Mouse (Mus musculus): ENCODE measurements around the gene Tatdn2.
A peak's percentile ranks its signal among the peaks of the same experiment; 100 is the strongest.

Tatdn2 gene

DNA sequence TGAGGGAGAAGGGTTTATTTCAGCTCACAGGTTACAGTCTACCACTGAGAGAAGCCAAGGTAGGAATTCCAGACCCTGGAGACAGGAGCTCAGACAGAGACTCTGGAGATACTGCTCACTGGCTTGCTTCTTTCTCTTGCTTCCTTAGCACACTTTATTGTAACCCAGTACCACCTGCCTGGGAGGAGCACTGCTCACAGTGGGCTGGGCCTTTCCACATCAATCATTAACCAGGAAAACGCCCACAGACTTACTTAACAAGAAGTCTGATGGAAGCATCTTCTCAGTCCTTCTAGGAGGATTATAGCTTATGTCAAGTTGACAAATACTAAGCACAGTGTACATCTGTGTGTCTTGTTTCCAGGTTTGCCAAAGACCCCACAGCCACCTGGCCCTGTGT, 17.9 kb downstream of the Tatdn2 start:
- no peak for DNase-seq

DNA sequence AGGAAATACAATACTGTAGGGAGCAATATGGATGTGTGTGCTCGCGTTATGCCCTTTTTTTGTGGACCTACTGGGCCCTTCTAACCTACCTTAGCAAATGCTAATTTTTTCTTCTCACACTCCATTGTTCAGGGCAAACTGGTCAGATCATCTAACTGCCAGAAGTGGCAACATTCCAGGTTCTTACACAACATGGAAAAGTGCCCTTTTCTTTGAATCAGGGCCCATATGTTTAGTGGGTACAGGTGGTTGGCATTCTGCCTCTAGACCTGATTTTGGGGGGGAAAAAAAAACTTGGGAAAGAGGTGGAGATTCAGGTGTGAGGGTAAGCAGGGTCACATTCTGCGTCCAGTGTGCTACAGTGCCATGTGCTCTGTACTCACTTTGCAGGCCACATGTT, 20.7 kb downstream of the Tatdn2 start:
- DNase-seq, result peak; percentile 24 to 54

DNA sequence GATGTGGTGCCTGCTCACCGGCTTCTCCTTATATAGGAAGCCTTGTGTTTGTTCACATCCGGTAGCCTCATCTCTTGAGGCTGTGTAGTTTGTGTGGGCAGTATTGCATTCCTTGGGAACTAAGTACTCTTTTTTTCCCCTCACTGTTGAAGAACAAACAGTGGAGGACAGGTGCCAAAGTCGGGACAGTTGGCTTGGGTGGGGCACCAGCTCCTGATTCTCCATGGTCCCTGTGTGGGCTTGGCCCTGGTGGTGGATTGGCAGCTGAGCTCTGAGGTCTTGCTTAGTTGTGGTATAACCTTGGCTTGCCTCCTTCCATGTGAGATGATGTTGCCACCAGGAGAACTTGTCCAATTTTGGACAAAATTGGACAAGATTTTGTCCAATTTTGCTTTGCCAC, 23.0 kb downstream of the Tatdn2 start, which contains the start of gene Ghrl:
Ghrl (minus strand) TSS at position 3 of the 400 bp plus-strand sequence.
- no peak for DNase-seq

DNA sequence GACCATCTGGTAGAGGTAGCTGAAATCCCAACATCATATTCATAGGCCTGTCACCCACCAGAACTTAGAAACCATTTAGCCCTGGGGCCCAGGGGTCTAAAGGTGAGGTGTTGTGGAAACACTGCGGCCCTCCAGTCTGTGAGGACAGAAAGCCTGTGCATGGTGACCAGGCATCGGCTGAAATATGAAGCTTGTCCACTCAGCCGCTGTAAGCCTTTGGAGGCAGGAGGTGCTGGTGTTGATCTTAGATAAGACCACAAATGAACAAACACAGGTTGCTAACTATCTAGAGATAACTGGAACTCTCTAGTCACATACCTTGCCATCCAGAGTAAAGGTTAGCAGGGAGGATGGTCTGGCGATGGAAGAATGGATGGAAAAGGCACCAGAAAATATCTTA, 24.2 kb downstream of the Tatdn2 start:
- DNase-seq, result no peak

DNA sequence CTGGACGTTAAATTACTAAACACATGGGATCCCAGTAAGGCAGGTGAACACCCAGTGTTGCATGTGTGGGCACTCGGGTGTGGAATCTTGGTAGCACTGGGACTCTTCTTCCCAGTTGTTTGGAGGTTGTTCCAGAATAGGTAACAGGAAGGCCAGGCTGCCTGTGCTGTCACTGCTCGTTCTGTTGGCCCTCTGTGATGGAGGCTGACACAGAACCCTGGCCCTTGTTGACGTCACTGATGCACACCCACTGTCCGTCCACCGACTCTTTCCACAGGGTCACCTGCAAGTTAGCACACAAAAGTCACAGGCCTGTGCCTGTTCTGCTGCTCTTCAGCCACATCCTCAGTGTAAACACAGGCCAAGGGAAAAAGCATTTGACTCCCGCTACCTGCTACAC, 31.3 kb downstream of the Tatdn2 start:
- no peak for DNase-seq

DNA sequence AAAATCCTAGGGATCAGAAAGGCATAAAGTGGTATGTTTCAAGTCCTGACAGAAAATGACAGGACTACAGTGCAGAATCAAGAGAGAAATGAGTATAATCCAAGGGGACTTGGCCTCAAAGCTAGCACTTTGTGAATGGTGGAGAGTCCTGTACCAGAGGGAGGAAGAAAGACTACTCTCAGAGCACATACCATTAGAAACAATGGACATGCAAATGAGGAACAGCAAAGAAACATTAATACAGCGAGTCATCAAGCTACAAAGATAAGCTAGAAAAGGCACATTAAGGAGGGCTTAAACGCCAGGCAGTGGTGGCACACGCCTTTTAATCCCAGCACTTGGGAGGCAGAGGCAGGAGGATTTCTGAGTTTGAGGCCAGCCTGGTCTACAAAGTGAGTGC, 34.4 kb downstream of the Tatdn2 start:
- DNase-seq, result no peak

DNA sequence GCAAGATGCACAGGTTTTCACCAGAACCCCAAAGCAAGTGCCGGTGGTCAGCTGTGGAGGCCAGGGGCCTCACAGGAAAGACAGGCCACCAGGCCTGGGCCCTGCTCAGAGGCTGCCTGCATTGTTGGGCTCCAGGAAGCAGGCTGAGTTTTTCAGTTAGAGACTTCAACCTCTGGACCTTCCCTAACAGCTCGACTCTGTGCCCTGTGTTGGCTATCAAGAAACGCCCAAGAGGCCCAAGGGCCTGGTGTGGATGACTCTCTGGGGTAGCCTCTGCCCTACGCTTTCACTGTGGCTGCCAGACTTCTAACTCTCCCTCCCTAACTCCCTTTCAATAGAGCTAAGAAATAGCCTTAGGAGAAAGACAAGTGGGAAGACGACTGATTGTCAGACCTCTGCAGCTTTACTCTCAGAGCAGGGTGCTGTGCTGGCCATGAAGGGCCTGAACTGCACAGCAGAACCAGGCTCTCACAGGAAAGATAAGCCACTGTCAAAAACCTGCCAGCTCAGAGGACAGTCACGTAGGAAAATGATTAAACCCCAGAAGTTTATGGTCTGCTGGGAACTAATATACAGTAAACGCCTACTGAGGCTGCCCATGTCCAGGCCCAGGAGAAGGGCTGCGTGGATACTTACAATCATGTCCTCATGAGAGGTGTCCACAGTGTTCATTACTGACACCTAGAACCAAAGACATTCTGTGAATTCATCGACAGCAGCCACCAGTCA, 40.6 kb downstream of the Tatdn2 start:
- DNase-seq, result no peak

DNA sequence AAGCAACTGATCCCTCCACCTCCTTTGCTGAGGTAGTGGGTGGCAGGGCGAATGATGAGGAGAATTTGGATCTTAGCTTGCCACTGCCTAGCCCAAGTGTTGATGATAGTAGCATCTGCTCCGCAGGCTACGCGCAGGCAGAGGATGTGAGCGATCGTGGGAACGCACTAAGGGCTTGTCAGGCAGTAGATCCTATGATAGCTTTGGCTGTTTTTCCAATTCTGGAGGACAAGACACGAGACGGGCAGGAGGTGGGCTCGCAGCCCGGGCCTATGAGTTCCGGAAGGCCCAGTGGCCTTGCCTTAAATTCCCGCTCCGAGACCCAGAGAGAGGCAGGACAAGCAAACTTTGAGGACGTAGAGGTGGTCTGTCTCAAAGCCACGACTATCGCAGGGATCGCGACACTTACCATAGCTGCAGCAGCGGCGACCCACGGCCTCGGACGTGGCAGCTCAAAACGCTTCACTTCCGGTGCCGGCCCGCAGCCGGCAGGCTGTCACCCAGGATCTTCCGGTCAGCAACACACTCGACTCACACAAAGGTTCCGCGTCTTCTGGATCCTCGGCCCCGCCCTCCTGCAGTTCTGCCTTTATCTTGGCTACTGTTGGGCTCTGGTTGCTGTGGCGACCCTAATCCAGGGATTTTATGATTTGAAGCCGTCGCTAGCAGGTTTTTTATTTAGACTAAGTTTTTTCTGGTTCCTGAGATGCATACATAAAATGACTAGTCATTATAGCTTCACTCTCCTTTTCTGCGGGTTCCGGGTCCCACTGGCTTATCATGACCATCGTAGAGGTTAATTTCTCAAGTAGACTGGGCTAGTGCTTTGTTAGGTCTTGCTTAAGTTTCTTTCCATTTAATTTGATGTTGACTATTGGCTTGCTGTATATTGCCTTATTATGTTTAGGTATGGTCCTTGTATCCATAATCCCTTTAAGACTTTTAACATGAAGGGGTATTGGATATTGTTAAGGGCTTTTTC, 43.7 kb downstream of the Tatdn2 start, which contains the start of gene Sec13:
Sec13 (minus strand) TSS at position 508 of the 982 bp plus-strand sequence.
- DNase-seq, result peak; percentile 85 to 89

DNA sequence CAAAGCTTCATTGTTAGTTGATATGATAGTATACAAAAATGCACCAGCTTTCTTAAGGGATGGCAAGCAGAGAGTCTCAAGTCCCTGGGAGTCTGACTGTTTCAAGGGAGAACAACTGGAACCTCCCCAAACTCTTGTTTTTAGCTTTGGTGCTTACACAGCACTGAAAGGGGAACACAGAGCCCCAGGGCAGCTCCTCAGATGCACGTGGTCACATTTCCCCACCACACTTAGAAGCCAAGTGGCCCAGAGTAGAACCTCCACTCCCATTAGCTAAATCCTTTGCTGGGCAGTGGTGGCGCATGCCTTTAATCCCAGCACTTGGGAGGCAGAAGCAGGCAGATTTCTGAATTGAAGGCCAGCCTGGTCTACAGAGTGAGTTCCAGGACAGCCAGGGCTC, 44.6 kb downstream of the Tatdn2 start:
- DNase-seq, result no peak

DNA sequence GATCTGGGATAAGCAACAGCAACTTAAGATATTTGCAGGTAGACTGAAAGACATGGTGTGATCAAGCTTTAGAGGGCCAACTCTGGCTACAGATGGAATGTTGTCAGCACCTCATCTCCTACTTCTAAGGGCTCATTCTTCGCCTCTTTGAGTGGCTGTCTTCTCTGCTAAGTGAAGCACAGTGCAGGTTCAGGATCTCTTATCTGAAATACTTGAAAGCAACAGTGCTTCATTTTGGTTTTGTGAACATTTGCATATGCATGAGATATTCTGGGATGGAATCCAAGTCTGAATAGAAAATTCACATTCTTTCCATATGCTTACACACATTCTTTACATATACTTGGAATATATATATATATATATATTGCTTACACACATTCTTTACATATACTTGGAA, 45.5 kb downstream of the Tatdn2 start:
- DNase-seq, result no peak

DNA sequence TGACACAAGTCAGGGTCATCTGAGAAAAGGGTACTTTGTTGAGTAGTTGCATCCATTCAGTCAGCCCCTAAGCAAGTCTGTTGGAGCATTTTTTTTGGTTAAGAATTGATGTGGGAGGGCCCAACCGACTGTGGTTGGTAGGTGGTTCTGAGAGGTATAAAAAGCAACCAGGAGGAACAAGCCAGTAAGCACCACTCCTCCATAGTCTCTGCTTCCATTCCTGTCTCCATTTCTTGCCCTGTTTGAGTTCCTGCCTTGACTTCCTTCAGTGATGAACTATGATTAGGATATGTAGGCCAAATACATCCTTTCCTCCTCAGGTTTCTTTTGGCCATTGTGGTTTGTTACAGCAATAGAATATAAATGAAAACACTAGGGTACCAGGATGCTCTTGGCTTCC, 46.3 kb downstream of the Tatdn2 start:
- no peak for DNase-seq

DNA sequence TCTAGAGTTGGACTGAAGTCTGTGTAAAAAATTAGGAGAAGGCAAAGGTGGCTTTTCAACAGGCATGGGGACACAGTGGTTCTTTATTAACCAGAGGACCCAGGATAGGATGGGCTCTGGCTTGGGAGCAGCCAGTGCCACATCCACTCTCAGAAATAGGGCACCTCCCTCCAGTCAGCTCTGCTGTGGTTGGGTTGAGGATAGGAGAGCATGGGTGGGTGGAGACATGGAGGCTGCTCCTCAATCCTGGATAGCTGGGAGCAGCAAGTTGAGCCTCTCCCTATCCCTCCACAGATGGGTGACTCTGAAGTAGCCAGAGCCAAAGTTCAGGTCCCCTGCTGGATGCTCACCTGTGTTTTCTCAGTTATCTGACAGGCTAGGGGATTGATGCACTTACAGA, 48.3 kb downstream of the Tatdn2 start:
- DNase-seq, result no peak

DNA sequence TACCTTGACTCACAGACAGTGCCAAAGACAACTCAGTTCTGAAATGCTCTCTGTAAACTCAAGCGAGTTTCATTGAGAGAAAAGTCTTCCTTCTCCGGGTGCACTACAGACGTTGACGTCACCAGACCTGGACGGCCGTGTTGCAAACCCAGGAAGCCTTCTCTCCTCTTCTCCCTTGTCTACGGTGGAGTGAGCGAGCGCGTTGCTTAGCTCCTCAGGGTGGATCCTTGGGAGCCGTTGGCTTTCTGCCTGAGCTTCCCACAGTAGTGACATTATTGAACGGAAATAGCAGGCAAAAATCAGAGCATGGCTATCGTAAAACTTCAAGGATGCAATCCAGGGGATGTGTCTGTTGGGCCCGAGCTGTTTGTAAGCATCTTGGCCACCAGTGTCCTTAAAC, 50.4 kb downstream of the Tatdn2 start:
- DNase-seq, result no peak

DNA sequence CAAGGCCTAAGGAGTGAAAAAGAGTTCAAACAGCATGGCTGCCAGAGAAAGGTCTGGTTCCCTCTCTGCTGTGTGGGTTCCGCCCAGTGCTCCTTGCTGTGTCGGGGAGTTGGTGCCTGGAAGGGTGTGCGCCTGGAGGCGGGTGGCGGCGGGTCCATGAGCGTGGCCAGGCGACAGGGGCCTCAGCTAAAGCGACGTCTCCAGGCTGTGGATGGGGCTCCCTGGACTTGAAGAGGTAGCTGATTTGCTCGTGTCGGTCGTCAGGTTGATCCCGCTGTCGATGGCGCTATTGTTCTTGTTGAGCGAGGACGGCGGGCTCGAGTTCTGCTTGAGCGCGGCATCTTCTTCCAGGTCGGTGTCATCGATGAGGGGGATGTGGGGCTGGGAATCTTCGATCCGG, 51.5 kb downstream of the Tatdn2 start:
- DNase-seq, result no peak

DNA sequence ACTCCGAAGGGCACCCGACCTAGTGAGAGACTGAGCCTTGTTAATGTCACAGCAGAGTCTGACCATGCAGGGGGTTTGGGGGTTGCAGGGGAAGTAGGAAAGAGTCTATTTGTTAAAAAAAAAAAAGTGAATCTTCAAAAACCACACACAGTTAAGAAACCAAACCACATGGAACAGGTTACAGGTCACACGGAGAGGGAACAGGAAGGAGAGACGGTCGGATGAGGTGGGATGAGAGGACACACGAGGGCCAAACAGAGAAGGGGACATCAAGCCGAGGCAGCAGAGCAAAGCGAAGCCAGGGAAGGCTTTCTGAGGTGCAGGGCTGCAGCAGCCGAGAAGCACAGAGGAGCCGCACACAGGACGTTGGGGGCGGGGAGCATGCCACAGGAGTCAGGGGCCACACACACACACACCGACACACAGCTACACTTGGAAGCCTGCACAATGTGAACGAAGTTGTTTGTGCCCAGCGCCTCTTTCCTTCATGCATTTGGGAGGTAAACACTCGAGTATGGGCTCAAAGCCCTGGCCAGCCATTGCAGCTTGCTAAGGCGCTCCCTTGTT, 52.4 kb downstream of the Tatdn2 start:
- no peak for DNase-seq

All from cerebellum, postnatal 36 days (tissue).